Mouse (Mus musculus) lung, postnatal 36 days (tissue): ENCODE measurements around the gene Tnfaip8l2.
A peak's percentile ranks its signal among the peaks of the same experiment; 100 is the strongest.
"Not testable (repeated sequence)": the region's sequence is repeated elsewhere in the genome, so short reads cannot be mapped to it uniquely, and the experiment has no call there.

ENCODE experiments used
- DNase-seq: peaks from one replicate; pipeline ENCODE4 v3.0.0; 2022; ENCODE audit warnings: mixed read lengths

Gene Tnfaip8l2

GRCm38 (mm10) chr3:95159987-95160963, 18.1 kb upstream of the Tnfaip8l2 start, which contains the start of gene Sema6c:
Gene Sema6c (plus strand): TSS chr3:95160457.
- DNase-seq: peak; percentile 94

- no peak for DNase-seq
Measured at GRCm38 (mm10) chr3:95159511-95159986, 17.4 kb upstream of the Tnfaip8l2 start.

GRCm38 (mm10) chr3:95153874-95154273, 11.7 kb upstream of the Tnfaip8l2 start:
- peak; percentile 74 for DNase-seq

- no peak for DNase-seq
Measured at GRCm38 (mm10) chr3:95147924-95148323, 5.8 kb upstream of the Tnfaip8l2 start.

- DNase-seq: peak; percentile 94
Measured at GRCm38 (mm10) chr3:95142617-95143011, 454 bp upstream of the Tnfaip8l2 start.

- DNase-seq: peak; percentile 61
Measured at GRCm38 (mm10) chr3:95141474-95141873, 686 bp downstream of the Tnfaip8l2 start.

- DNase-seq: no peak
Measured at GRCm38 (mm10) chr3:95140795-95141194, 1.4 kb downstream of the Tnfaip8l2 start.

GRCm38 (mm10) chr3:95140289-95140595, 1.9 kb downstream of the Tnfaip8l2 start:
- DNase-seq: no peak

GRCm38 (mm10) chr3:95139586-95140288, 2.4 kb downstream of the Tnfaip8l2 start:
- peak; percentile 32 for DNase-seq

- DNase-seq: peak; percentile 39
Measured at GRCm38 (mm10) chr3:95136336-95136735, 5.8 kb downstream of the Tnfaip8l2 start.

GRCm38 (mm10) chr3:95135433-95136052, 6.6 kb downstream of the Tnfaip8l2 start:
- peak; percentile 38 for DNase-seq

GRCm38 (mm10) chr3:95135023-95135422, 7.1 kb downstream of the Tnfaip8l2 start:
- DNase-seq: peak; percentile 87

- DNase-seq: not testable (repeated sequence)
Measured at GRCm38 (mm10) chr3:95134133-95134532, 8.0 kb downstream of the Tnfaip8l2 start.

- DNase-seq: peak; percentile 96
Measured at GRCm38 (mm10) chr3:95133680-95134101, 8.5 kb downstream of the Tnfaip8l2 start, which contains the start of the genes Scnm1 and Lysmd1. Gene Scnm1 (minus strand): TSS chr3:95134011. Gene Lysmd1 (plus strand): TSS chr3:95134088.

- DNase-seq: no peak
Measured at GRCm38 (mm10) chr3:95133176-95133575, 9.0 kb downstream of the Tnfaip8l2 start.

- not testable (repeated sequence) for DNase-seq
Measured at GRCm38 (mm10) chr3:95132389-95132788, 9.8 kb downstream of the Tnfaip8l2 start.

GRCm38 (mm10) chr3:95130081-95130480, 12.1 kb downstream of the Tnfaip8l2 start:
- DNase-seq: no peak

GRCm38 (mm10) chr3:95129226-95129651, 12.9 kb downstream of the Tnfaip8l2 start:
- no peak for DNase-seq

GRCm38 (mm10) chr3:95124972-95125371, 17.2 kb downstream of the Tnfaip8l2 start:
- DNase-seq: peak; percentile 69

GRCm38 (mm10) chr3:95124246-95124645, 17.9 kb downstream of the Tnfaip8l2 start, which contains the start of gene Tmod4:
Gene Tmod4 (plus strand): TSS chr3:95124476.
- no peak for DNase-seq

- DNase-seq: no peak
Measured at GRCm38 (mm10) chr3:95121580-95121979, 20.6 kb downstream of the Tnfaip8l2 start.

GRCm38 (mm10) chr3:95117751-95118150, 24.4 kb downstream of the Tnfaip8l2 start:
- no peak for DNase-seq

GRCm38 (mm10) chr3:95112760-95113159, 29.4 kb downstream of the Tnfaip8l2 start:
- DNase-seq: no peak
